Mouse (Mus musculus): ENCODE results near the gene Snx9. TPM values are rescaled to one million over a fixed set of nuclear protein-coding genes. Genes with fewer than 3 reads are reported as not detected.

The Snx9 gene
- polyA plus RNA-seq, 1 experiment from 2014 or later: 31.3 TPM

- Histone ChIP-seq H3K27ac (ENCODE audit: low read length) (no peak overlapping the region), H3K4me2 (ENCODE audit: low read depth, low read length) (no peak overlapping the region), H3K27me3 (ENCODE audit: control insufficient read depth, insufficient read depth, low read length) (no peaks in the 10 kb centered on the region), H3K4me3 (replicated peaks; ENCODE audit: low read length) (no peak overlapping the region), H3K9me3 (replicated peaks; ENCODE audit: control insufficient read depth, low read length) (no peaks in the 10 kb centered on the region), H3K4me1 (ENCODE audit: control insufficient read depth, insufficient read depth, low read length) (no peaks in the 10 kb centered on the region), H3K36me3 (ENCODE audit: control insufficient read depth, insufficient read depth, low read length) (peaks cover 4% of the 10 kb centered on the region; the same call in 1 of the 2 replicates), H3K9ac (ENCODE audit: low read length) (no peak overlapping the region)
- WGBS: 91% methylated on average over 3 of the region's 3 CpGs
- ATAC-seq (ENCODE audit: insufficient read depth, low FRiP score): no peak
Measured at GRCm38 (mm10) chr17:5834166-5834565, 7.0 kb upstream of the Snx9 start.

DNA sequence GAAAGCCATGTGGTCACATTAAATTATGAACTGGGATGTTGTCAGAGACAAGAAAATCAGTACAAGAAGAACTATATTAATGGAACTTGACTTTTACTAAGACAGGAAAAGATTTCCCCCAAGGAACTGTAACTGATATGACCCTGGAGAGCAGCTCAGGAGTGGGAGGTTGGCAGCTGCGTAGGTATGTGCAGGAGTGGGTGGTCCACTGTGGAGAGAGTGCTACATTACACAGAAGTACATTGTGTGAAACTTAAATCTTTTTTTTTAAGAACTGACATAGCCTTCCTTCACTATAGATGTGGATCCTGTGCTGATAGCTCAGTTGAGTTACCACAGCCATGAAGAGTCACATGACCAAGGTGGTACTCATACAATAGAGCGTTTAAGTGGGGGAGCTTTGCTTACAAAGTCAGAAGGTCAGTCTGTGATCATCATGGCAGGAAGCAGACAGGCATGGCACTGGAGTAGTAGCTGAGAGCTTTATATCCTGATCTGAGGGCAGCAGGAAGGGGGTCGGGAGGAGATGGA, 6.3 kb upstream of the Snx9 start:
- H3K4me1 ChIP-seq (ENCODE audit: control insufficient read depth, insufficient read depth, low read length): peaks cover 2% of the 10 kb centered on the region; the same call in 1 of the 2 replicates
- no peak overlapping the region for H3K4me3 ChIP-seq (replicated peaks; ENCODE audit: low read length)
- H3K27ac ChIP-seq (ENCODE audit: low read length): no peak overlapping the region
- H3K36me3 ChIP-seq (ENCODE audit: control insufficient read depth, insufficient read depth, low read length): peaks cover 4% of the 10 kb centered on the region; the same call in 1 of the 2 replicates
- no peaks in the 10 kb centered on the region for H3K9me3 ChIP-seq (replicated peaks; ENCODE audit: control insufficient read depth, low read length)
- WGBS: 79% methylated on average over 3 of the region's 3 CpGs
- H3K27me3 ChIP-seq (ENCODE audit: control insufficient read depth, insufficient read depth, low read length): no peaks in the 10 kb centered on the region
- H3K9ac ChIP-seq (ENCODE audit: low read length): no peak overlapping the region
- no peak for ATAC-seq (ENCODE audit: insufficient read depth, low FRiP score)
- no peak overlapping the region for H3K4me2 ChIP-seq (ENCODE audit: low read depth, low read length)

DNA sequence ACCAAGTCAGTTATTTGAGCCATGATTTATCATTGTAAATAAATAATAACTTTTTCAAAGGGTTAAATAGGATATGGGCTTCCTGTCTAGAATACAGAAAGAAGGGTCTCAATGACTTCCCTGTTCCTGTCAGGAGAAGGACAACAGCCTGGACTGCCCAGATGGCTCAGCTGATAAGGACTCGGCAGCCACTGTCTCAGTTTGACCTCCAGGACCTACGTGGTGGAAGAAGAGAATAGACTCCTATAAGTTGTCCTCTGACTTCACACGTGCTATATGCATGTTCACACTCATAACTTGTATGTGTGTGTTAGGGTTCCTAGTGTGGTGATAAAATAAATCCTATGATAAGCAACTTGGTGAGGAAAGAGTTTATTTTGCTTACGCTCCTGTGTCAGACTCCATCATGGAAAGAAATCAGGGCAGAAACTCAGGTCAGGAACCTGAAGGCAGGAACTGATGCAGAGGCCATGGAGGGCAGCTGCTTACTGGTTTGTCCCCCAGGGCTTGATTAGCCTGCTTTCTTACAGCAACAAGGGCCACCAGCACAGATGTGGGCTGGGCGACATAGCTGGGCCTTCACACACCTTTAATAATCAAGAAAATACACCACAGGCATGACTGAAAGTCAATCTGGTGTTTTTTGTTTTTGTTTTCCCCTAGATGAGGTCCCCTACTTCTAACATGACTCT, 1.4 kb upstream of the Snx9 start:
- Histone ChIP-seq H3K36me3 (ENCODE audit: control insufficient read depth, insufficient read depth, low read length) (peaks cover 4% of the 10 kb centered on the region; the same call in 1 of the 2 replicates), H3K9ac (ENCODE audit: low read length) (no peak overlapping the region), H3K4me3 (replicated peaks; ENCODE audit: low read length) (no peak overlapping the region), H3K4me1 (ENCODE audit: control insufficient read depth, insufficient read depth, low read length) (peaks cover 20% of the 10 kb centered on the region), H3K9me3 (replicated peaks; ENCODE audit: control insufficient read depth, low read length) (no peaks in the 10 kb centered on the region), H3K4me2 (ENCODE audit: low read depth, low read length) (peak overlapping the region; percentile 67; the same call in 1 of the 2 replicates), H3K27ac (ENCODE audit: low read length) (no peak overlapping the region), H3K27me3 (ENCODE audit: control insufficient read depth, insufficient read depth, low read length) (no peaks in the 10 kb centered on the region)
- 80% methylated on average over 5 of the region's 5 CpGs for WGBS
- ATAC-seq (ENCODE audit: insufficient read depth, low FRiP score): no peak

GRCm38 (mm10) chr17:5840550-5841127, 490 bp upstream of the Snx9 start:
- peak overlapping the region; percentile 100 for H3K9ac ChIP-seq (ENCODE audit: low read length)
- peak overlapping the region; percentile 82 for H3K4me3 ChIP-seq (replicated peaks; ENCODE audit: low read length)
- H3K36me3 ChIP-seq (ENCODE audit: control insufficient read depth, insufficient read depth, low read length): peaks cover 4% of the 10 kb centered on the region; the same call in 1 of the 2 replicates
- peak overlapping the region; percentile 67 for H3K4me2 ChIP-seq (ENCODE audit: low read depth, low read length)
- H3K4me1 ChIP-seq (ENCODE audit: control insufficient read depth, insufficient read depth, low read length): peaks cover 23% of the 10 kb centered on the region
- ATAC-seq (ENCODE audit: insufficient read depth, low FRiP score): no peak; the same call in 1 of the 2 replicates
- WGBS: 5% methylated on average over 32 of the region's 32 CpGs
- H3K9me3 ChIP-seq (replicated peaks; ENCODE audit: control insufficient read depth, low read length): no peaks in the 10 kb centered on the region
- H3K27me3 ChIP-seq (ENCODE audit: control insufficient read depth, insufficient read depth, low read length): no peaks in the 10 kb centered on the region
- peak overlapping the region; percentile 98 for H3K27ac ChIP-seq (ENCODE audit: low read length)

DNA sequence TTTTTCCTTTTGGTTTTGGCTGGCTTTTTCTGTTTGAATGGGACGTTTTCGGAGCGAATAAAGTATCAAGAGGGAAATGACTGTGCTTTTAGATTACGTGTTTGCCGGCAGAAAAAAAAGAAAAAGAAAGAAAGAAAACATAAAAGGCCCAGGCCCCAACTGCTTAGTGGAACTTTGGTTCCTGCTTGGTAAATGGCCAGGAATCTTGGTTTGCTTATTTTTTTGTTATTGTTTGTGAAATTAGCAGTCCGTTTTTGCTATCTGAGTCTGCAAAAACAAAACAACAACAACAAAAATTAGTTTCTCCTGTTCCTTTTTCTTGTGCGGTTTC, 779 bp downstream of the Snx9 start:
- no peaks in the 10 kb centered on the region for H3K9me3 ChIP-seq (replicated peaks; ENCODE audit: control insufficient read depth, low read length)
- H3K27me3 ChIP-seq (ENCODE audit: control insufficient read depth, insufficient read depth, low read length): no peaks in the 10 kb centered on the region
- peaks cover 29% of the 10 kb centered on the region for H3K4me1 ChIP-seq (ENCODE audit: control insufficient read depth, insufficient read depth, low read length)
- no peak for ATAC-seq (ENCODE audit: insufficient read depth, low FRiP score)
- H3K27ac ChIP-seq (ENCODE audit: low read length): peak overlapping the region; percentile 98
- peak overlapping the region; percentile 100 for H3K9ac ChIP-seq (ENCODE audit: low read length)
- H3K36me3 ChIP-seq (ENCODE audit: control insufficient read depth, insufficient read depth, low read length): no peaks in the 10 kb centered on the region
- peak overlapping the region; percentile 82 for H3K4me3 ChIP-seq (replicated peaks; ENCODE audit: low read length)
- H3K4me2 ChIP-seq (ENCODE audit: low read depth, low read length): peak overlapping the region; percentile 67
- WGBS: under 1% methylated on average over 7 of the region's 7 CpGs

GRCm38 (mm10) chr17:5842988-5843640, 2.0 kb downstream of the Snx9 start:
- WGBS: 53% methylated on average over 9 of the region's 9 CpGs
- no peak overlapping the region; the same call in none of the 2 replicates for H3K4me3 ChIP-seq (replicated peaks; ENCODE audit: low read length)
- H3K9me3 ChIP-seq (replicated peaks; ENCODE audit: control insufficient read depth, low read length): no peaks in the 10 kb centered on the region
- peak overlapping the region; percentile 50; the same call in 1 of the 2 replicates for H3K9ac ChIP-seq (ENCODE audit: low read length)
- H3K27ac ChIP-seq (ENCODE audit: low read length): peak overlapping the region; percentile 56
- no peaks in the 10 kb centered on the region for H3K36me3 ChIP-seq (ENCODE audit: control insufficient read depth, insufficient read depth, low read length)
- peak overlapping the region; percentile 67 for H3K4me2 ChIP-seq (ENCODE audit: low read depth, low read length)
- peaks cover 29% of the 10 kb centered on the region for H3K4me1 ChIP-seq (ENCODE audit: control insufficient read depth, insufficient read depth, low read length)
- H3K27me3 ChIP-seq (ENCODE audit: control insufficient read depth, insufficient read depth, low read length): no peaks in the 10 kb centered on the region
- ATAC-seq (ENCODE audit: insufficient read depth, low FRiP score): peak; percentile 34; the same call in 1 of the 2 replicates

DNA sequence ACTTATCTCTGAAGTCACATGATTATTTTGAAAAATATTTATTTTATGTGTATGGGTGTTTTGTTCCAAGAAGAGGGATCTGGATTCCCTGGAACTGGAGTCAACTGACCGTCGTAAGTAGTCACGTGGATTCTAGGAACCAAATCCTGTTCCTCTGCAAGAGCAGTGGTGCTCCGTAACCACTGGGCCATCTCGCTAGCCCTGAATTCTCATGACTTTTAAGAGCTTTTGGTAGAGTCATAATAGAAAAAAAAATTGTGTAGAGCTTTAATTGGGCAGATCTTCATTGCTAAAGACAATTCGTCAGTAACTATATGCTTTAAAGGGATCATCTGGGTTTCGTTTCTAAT, 2.5 kb downstream of the Snx9 start:
- H3K27me3 ChIP-seq (ENCODE audit: control insufficient read depth, insufficient read depth, low read length): no peaks in the 10 kb centered on the region
- H3K4me2 ChIP-seq (ENCODE audit: low read depth, low read length): no peak overlapping the region; the same call in 1 of the 2 replicates
- no peaks in the 10 kb centered on the region for H3K36me3 ChIP-seq (ENCODE audit: control insufficient read depth, insufficient read depth, low read length)
- no peak for ATAC-seq (ENCODE audit: insufficient read depth, low FRiP score)
- H3K27ac ChIP-seq (ENCODE audit: low read length): no peak overlapping the region; the same call in 1 of the 2 replicates
- H3K4me3 ChIP-seq (replicated peaks; ENCODE audit: low read length): no peak overlapping the region
- H3K9me3 ChIP-seq (replicated peaks; ENCODE audit: control insufficient read depth, low read length): no peaks in the 10 kb centered on the region
- no peak overlapping the region for H3K9ac ChIP-seq (ENCODE audit: low read length)
- WGBS: 89% methylated on average over 7 of the region's 7 CpGs
- H3K4me1 ChIP-seq (ENCODE audit: control insufficient read depth, insufficient read depth, low read length): peaks cover 30% of the 10 kb centered on the region

DNA sequence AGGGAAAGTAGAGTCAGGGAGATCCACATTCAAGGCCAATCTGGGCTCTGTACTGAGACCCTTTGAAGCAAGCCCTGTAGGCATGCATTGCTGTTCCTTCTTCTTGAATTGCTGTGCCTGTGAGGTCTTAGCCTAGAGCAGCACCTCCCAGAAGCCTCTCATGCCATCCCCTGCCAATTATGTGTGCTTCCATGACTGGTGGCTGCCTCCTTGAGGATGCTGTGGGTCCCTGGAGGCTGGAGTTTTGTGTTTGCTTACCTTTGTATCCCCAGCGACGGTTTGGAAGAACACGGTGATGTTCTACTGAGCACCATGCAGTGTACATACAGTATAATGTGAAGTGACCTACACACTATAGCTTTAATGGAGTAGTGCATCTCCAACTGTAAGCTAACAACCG, 4.2 kb downstream of the Snx9 start:
- no peaks in the 10 kb centered on the region for H3K36me3 ChIP-seq (ENCODE audit: control insufficient read depth, insufficient read depth, low read length)
- H3K4me2 ChIP-seq (ENCODE audit: low read depth, low read length): no peak overlapping the region
- no peak for ATAC-seq (ENCODE audit: insufficient read depth, low FRiP score)
- H3K4me1 ChIP-seq (ENCODE audit: control insufficient read depth, insufficient read depth, low read length): peaks cover 39% of the 10 kb centered on the region
- H3K4me3 ChIP-seq (replicated peaks; ENCODE audit: low read length): no peak overlapping the region
- H3K9ac ChIP-seq (ENCODE audit: low read length): no peak overlapping the region
- H3K27ac ChIP-seq (ENCODE audit: low read length): 0 out of 2 replicates have a peak overlapping the region, but pooled peaks have one; percentile 8
- H3K27me3 ChIP-seq (ENCODE audit: control insufficient read depth, insufficient read depth, low read length): no peaks in the 10 kb centered on the region
- H3K9me3 ChIP-seq (replicated peaks; ENCODE audit: control insufficient read depth, low read length): no peaks in the 10 kb centered on the region
- 54% methylated on average over 4 of the region's 4 CpGs for WGBS

- WGBS: 44% methylated on average over 8 of the region's 8 CpGs
- no peak for ATAC-seq (ENCODE audit: insufficient read depth, low FRiP score)
- H3K27ac ChIP-seq (ENCODE audit: low read length): no peak overlapping the region
- no peak overlapping the region for H3K9ac ChIP-seq (ENCODE audit: low read length)
- H3K4me2 ChIP-seq (ENCODE audit: low read depth, low read length): no peak overlapping the region
- peaks cover 39% of the 10 kb centered on the region for H3K4me1 ChIP-seq (ENCODE audit: control insufficient read depth, insufficient read depth, low read length)
- no peaks in the 10 kb centered on the region for H3K27me3 ChIP-seq (ENCODE audit: control insufficient read depth, insufficient read depth, low read length)
- no peaks in the 10 kb centered on the region for H3K9me3 ChIP-seq (replicated peaks; ENCODE audit: control insufficient read depth, low read length)
- no peak overlapping the region for H3K4me3 ChIP-seq (replicated peaks; ENCODE audit: low read length)
- no peaks in the 10 kb centered on the region for H3K36me3 ChIP-seq (ENCODE audit: control insufficient read depth, insufficient read depth, low read length)
Measured at GRCm38 (mm10) chr17:5846101-5846500, 5.0 kb downstream of the Snx9 start.

All from stomach, embryonic 16.5 days (tissue).